Mouse (Mus musculus) midbrain, embryonic 12.5 days (tissue): ENCODE measurements around the gene Ralgps1. TPM values are rescaled to one million over a fixed set of nuclear protein-coding genes. Genes with fewer than 3 reads are reported as not detected.

Experiments used
- ATAC-seq: fragments of 200-750 bp; cut with Nextera tagmentation; 2 replicates; pipeline ENCODE4 v1.8.0; 2017; ENCODE audit warnings: low read depth, moderate TSS enrichment, moderate library complexity; ENCODE audit not compliant: low FRiP score
- H3K27ac ChIP-seq: fragments of 300-500 bp; sonication (generic); replicated peaks from 2 replicates; pipeline ENCODE4 v1.5.1; 2016; ENCODE audit warnings: mild to moderate bottlenecking
- H3K27me3 ChIP-seq: fragments of 300-500 bp; sonication (generic); 2 replicates; pipeline ENCODE4 v1.6.1; 2016; ENCODE audit warnings: mild to moderate bottlenecking
- H3K36me3 ChIP-seq: fragments of 300-500 bp; sonication (generic); 2 replicates; pipeline ENCODE4 v1.6.1; 2016
- H3K4me1 ChIP-seq: fragments of 300-500 bp; sonication (generic); 2 replicates; pipeline ENCODE4 v1.6.1; 2016
- H3K4me2 ChIP-seq: fragments of 300-500 bp; sonication (generic); replicated peaks from 2 replicates; pipeline ENCODE4 v1.6.1; 2016; ENCODE audit warnings: mild to moderate bottlenecking, moderate library complexity
- H3K4me3 ChIP-seq: fragments of 300-500 bp; sonication (generic); 2 replicates; pipeline ENCODE4 v1.5.1; 2016; ENCODE audit warnings: mild to moderate bottlenecking
- H3K9ac ChIP-seq: fragments of 300-500 bp; sonication (generic); replicated peaks from 2 replicates; pipeline ENCODE4 v1.6.1; 2016; ENCODE audit warnings: mild to moderate bottlenecking, moderate library complexity
- H3K9me3 ChIP-seq: fragments of 300-500 bp; sonication (generic); 2 replicates; pipeline ENCODE4 v1.6.1; 2016; ENCODE audit warnings: mild to moderate bottlenecking
- WGBS: fragments of 180-500 bp; shearing (Covaris S2); methylation state at CpG from one replicate; pipeline ENCODE4 v1.1.7; 2016; 5-methylcytosine and 5-hydroxymethylcytosine counted together
- polyA plus RNA-seq: library from polyadenylated mRNA; unstranded; fragments of >200 nt; fragmentation: Nextera tagmentation; extraction: Ambion mirVana; gene quantifications from 2 replicates; pipeline ENCODE4 v1.2.1, GENCODE M21; 2016

Gene Ralgps1
- polyA plus RNA-seq, 1 experiment from 2014 or later, result 26.6 TPM

GRCm38 (mm10) chr2:33295115-33295514 is 76.2 kb downstream of the Ralgps1 start:
- no peak for ATAC-seq
- H3K27ac ChIP-seq, result no peak overlapping the region
- 82% methylated on average over 5 of the region's 5 CpGs for WGBS
- H3K9me3 ChIP-seq, result no peaks in the 10 kb centered on the region
- H3K4me3 ChIP-seq, result no peak overlapping the region
- H3K9ac ChIP-seq, result no peak overlapping the region
- no peaks in the 10 kb centered on the region for H3K27me3 ChIP-seq
- H3K4me2 ChIP-seq, result no peak overlapping the region
- no peaks in the 10 kb centered on the region for H3K36me3 ChIP-seq
- no peaks in the 10 kb centered on the region for H3K4me1 ChIP-seq

GRCm38 (mm10) chr2:33292057-33292456 is 79.2 kb downstream of the Ralgps1 start:
- Histone ChIP-seq H3K9ac (no peak overlapping the region), H3K27ac (no peak overlapping the region), H3K4me3 (no peak overlapping the region), H3K4me1 (no peaks in the 10 kb centered on the region), H3K4me2 (no peak overlapping the region), H3K27me3 (no peaks in the 10 kb centered on the region), H3K9me3 (no peaks in the 10 kb centered on the region; the same call in 1 of the 2 replicates), H3K36me3 (0 out of 2 replicates have a peak, but pooled peaks cover 4% of the 10 kb centered on the region)
- WGBS, result 96% methylated on average over 2 of the region's 2 CpGs
- no peak for ATAC-seq

- ATAC-seq, result no peak
- no peak overlapping the region for H3K9ac ChIP-seq
- H3K9me3 ChIP-seq, result no peaks in the 10 kb centered on the region; the same call in 1 of the 2 replicates
- no peaks in the 10 kb centered on the region for H3K4me1 ChIP-seq
- H3K27ac ChIP-seq, result no peak overlapping the region
- WGBS, result 90% methylated on average over 8 of the region's 8 CpGs
- H3K4me3 ChIP-seq, result no peak overlapping the region
- H3K4me2 ChIP-seq, result no peak overlapping the region
- no peaks in the 10 kb centered on the region for H3K27me3 ChIP-seq
- H3K36me3 ChIP-seq, result 0 out of 2 replicates have a peak, but pooled peaks cover 4% of the 10 kb centered on the region
These were observed 80.8 kb downstream of the Ralgps1 start for GRCm38 (mm10) chr2:33290491-33290890.

GRCm38 (mm10) chr2:33288837-33289236 is 82.4 kb downstream of the Ralgps1 start:
- H3K9me3 ChIP-seq, result no peaks in the 10 kb centered on the region; the same call in 1 of the 2 replicates
- no peak for ATAC-seq
- H3K27me3 ChIP-seq, result no peaks in the 10 kb centered on the region
- peaks cover 12% of the 10 kb centered on the region; the same call in 1 of the 2 replicates for H3K36me3 ChIP-seq
- H3K27ac ChIP-seq, result no peak overlapping the region
- no peak overlapping the region for H3K9ac ChIP-seq
- no peaks in the 10 kb centered on the region for H3K4me1 ChIP-seq
- no peak overlapping the region for H3K4me2 ChIP-seq
- 91% methylated on average over 5 of the region's 5 CpGs for WGBS
- no peak overlapping the region for H3K4me3 ChIP-seq

GRCm38 (mm10) chr2:33283674-33284073 is 87.6 kb downstream of the Ralgps1 start:
- no peak for ATAC-seq
- Histone ChIP-seq H3K9ac (no peak overlapping the region), H3K4me3 (no peak overlapping the region), H3K36me3 (peaks cover 24% of the 10 kb centered on the region), H3K4me1 (no peaks in the 10 kb centered on the region), H3K9me3 (no peaks in the 10 kb centered on the region; the same call in 1 of the 2 replicates), H3K27ac (no peak overlapping the region), H3K4me2 (no peak overlapping the region), H3K27me3 (no peaks in the 10 kb centered on the region)
- 83% methylated on average over 2 of the region's 2 CpGs for WGBS

GRCm38 (mm10) chr2:33282877-33283276 is 88.4 kb downstream of the Ralgps1 start:
- Histone ChIP-seq H3K4me3 (no peak overlapping the region), H3K27ac (no peak overlapping the region), H3K9ac (no peak overlapping the region), H3K27me3 (no peaks in the 10 kb centered on the region), H3K36me3 (peaks cover 21% of the 10 kb centered on the region), H3K4me1 (no peaks in the 10 kb centered on the region), H3K4me2 (no peak overlapping the region), H3K9me3 (no peaks in the 10 kb centered on the region; the same call in 1 of the 2 replicates)
- no peak for ATAC-seq
- 75% methylated on average over 4 of the region's 4 CpGs for WGBS

- 89% methylated on average over 5 of the region's 5 CpGs for WGBS
- Histone ChIP-seq H3K36me3 (peaks cover 20% of the 10 kb centered on the region), H3K9ac (no peak overlapping the region), H3K9me3 (no peaks in the 10 kb centered on the region), H3K4me1 (no peaks in the 10 kb centered on the region), H3K4me3 (no peak overlapping the region), H3K4me2 (no peak overlapping the region), H3K27me3 (no peaks in the 10 kb centered on the region), H3K27ac (no peak overlapping the region)
- no peak for ATAC-seq
These were observed 89.5 kb downstream of the Ralgps1 start for GRCm38 (mm10) chr2:33281807-33282206.

- Histone ChIP-seq H3K27me3 (no peaks in the 10 kb centered on the region), H3K9ac (no peak overlapping the region), H3K4me3 (no peak overlapping the region), H3K4me2 (no peak overlapping the region), H3K4me1 (no peaks in the 10 kb centered on the region), H3K9me3 (no peaks in the 10 kb centered on the region), H3K27ac (no peak overlapping the region), H3K36me3 (peaks cover 20% of the 10 kb centered on the region)
- WGBS, result 88% methylated on average over 2 of the region's 2 CpGs
- ATAC-seq, result no peak
These were observed 90.8 kb downstream of the Ralgps1 start for GRCm38 (mm10) chr2:33280525-33280924.

- Histone ChIP-seq H3K9ac (no peak overlapping the region), H3K4me1 (no peaks in the 10 kb centered on the region), H3K9me3 (no peaks in the 10 kb centered on the region), H3K27me3 (no peaks in the 10 kb centered on the region), H3K27ac (no peak overlapping the region), H3K4me2 (no peak overlapping the region), H3K4me3 (no peak overlapping the region), H3K36me3 (peaks cover 20% of the 10 kb centered on the region)
- 87% methylated on average over 10 of the region's 10 CpGs for WGBS
- ATAC-seq, result no peak
These were observed 91.5 kb downstream of the Ralgps1 start for GRCm38 (mm10) chr2:33279758-33280157.

GRCm38 (mm10) chr2:33274719-33275490 is 96.4 kb downstream of the Ralgps1 start:
- Histone ChIP-seq H3K36me3 (no peaks in the 10 kb centered on the region), H3K4me3 (no peak overlapping the region), H3K27ac (no peak overlapping the region), H3K27me3 (no peaks in the 10 kb centered on the region), H3K4me2 (no peak overlapping the region), H3K9ac (no peak overlapping the region), H3K9me3 (no peaks in the 10 kb centered on the region), H3K4me1 (0 out of 2 replicates have a peak, but pooled peaks cover 4% of the 10 kb centered on the region)
- 92% methylated on average over 12 of the region's 12 CpGs for WGBS
- ATAC-seq, result no peak

- H3K4me3 ChIP-seq, result no peak overlapping the region
- no peak overlapping the region for H3K27ac ChIP-seq
- H3K9ac ChIP-seq, result no peak overlapping the region
- H3K27me3 ChIP-seq, result no peaks in the 10 kb centered on the region
- H3K4me2 ChIP-seq, result no peak overlapping the region
- H3K9me3 ChIP-seq, result no peaks in the 10 kb centered on the region
- no peak for ATAC-seq
- 0 out of 2 replicates have a peak, but pooled peaks cover 4% of the 10 kb centered on the region for H3K4me1 ChIP-seq
- 80% methylated on average over 4 of the region's 4 CpGs for WGBS
- no peaks in the 10 kb centered on the region for H3K36me3 ChIP-seq
These were observed 98.4 kb downstream of the Ralgps1 start for GRCm38 (mm10) chr2:33272665-33273439.

- no peaks in the 10 kb centered on the region for H3K9me3 ChIP-seq
- H3K9ac ChIP-seq, result no peak overlapping the region
- no peak overlapping the region for H3K4me2 ChIP-seq
- ATAC-seq, result no peak
- no peak overlapping the region for H3K4me3 ChIP-seq
- peaks cover 9% of the 10 kb centered on the region; the same call in 1 of the 2 replicates for H3K4me1 ChIP-seq
- 82% methylated on average over 1 of the region's 1 CpGs for WGBS
- H3K27ac ChIP-seq, result no peak overlapping the region
- no peaks in the 10 kb centered on the region for H3K36me3 ChIP-seq
- H3K27me3 ChIP-seq, result no peaks in the 10 kb centered on the region
These were observed 99.8 kb downstream of the Ralgps1 start for GRCm38 (mm10) chr2:33271511-33271910.
